Mouse (Mus musculus) G1E (cell line): Measurements from ENCODE around the gene Cdh22. TPM values are rescaled to one million over a fixed set of nuclear protein-coding genes. Genes with fewer than 3 reads are reported as not detected.

Experiments used
- ATAC-seq: 2 replicates; pipeline ENCODE4 v1.8.0; 2016; ENCODE audit warnings: mild to moderate bottlenecking; ENCODE audit not compliant: insufficient number of reproducible peaks, poor library complexity, low FRiP score, severe bottlenecking; ENCODE audit errors: extremely low read depth
- DNase-seq: peaks from one replicate; pipeline ENCODE4 v3.0.0; 2012; ENCODE audit warnings: low spot score
- H3K27me3 ChIP-seq: 2 replicates; pipeline ENCODE4 v1.6.1; 2012; ENCODE audit warnings: mild to moderate bottlenecking, low read length, inconsistent platforms; ENCODE audit not compliant: insufficient read depth
- H3K36me3 ChIP-seq: replicated peaks from 2 replicates; pipeline ENCODE3; 2012; ENCODE audit warnings: mild to moderate bottlenecking, inconsistent platforms
- H3K4me1 ChIP-seq: 2 replicates; pipeline ENCODE4 v1.6.1; 2012; ENCODE audit warnings: low read depth, low read length, inconsistent platforms, mixed read lengths; ENCODE audit not compliant: insufficient read depth
- H3K4me3 ChIP-seq: 2 replicates; pipeline ENCODE4 v1.5.1; 2012; ENCODE audit warnings: low read depth, mild to moderate bottlenecking, inconsistent platforms, low read length, moderate library complexity, mixed read lengths
- H3K9me3 ChIP-seq: replicated peaks from 2 replicates; pipeline ENCODE4 v1.6.1; 2012; ENCODE audit warnings: inconsistent platforms
- CTCF ChIP-seq: IDR thresholded peaks from 2 replicates; pipeline ENCODE4 v1.5.1; 2012; ENCODE audit warnings: low read depth, low read length, inconsistent platforms, mixed read lengths
- GATA1 ChIP-seq: IDR thresholded peaks from 2 replicates; pipeline ENCODE4 v1.6.1; 2012; ENCODE audit warnings: borderline replicate concordance, low read length, inconsistent platforms, mixed read lengths
- GATA2 ChIP-seq: IDR thresholded peaks from 2 replicates; pipeline ENCODE4 v1.6.1; 2012; ENCODE audit warnings: low read depth, low read length, inconsistent platforms, borderline replicate concordance
- POLR2AphosphoS5 ChIP-seq: IDR thresholded peaks from 2 replicates; pipeline ENCODE4 v1.6.1; 2012; ENCODE audit warnings: low read depth, low read length, inconsistent platforms; ENCODE audit not compliant: insufficient replicate concordance
- TAL1 ChIP-seq: conservative IDR thresholded peaks from 2 replicates; pipeline ENCODE4 v1.6.1; 2012; ENCODE audit warnings: low read depth, low read length, inconsistent platforms, mixed read lengths
- polyA plus RNA-seq: library from polyadenylated mRNA; stranded (reverse); fragments of >175 nt; gene quantifications from 2 replicates; pipeline ENCODE4 v1.2.3, GENCODE M21; 2012
- total RNA-seq, 2 experiments: library from RNA; stranded (forward) in 1 of 2; stranded (reverse) in 1 of 2; fragments of 200-1000 nt in 1 of 2; fragments of >200 nt in 1 of 2; fragmentation: Nextera tagmentation in 1 of 2; gene quantifications; 2 replicates each; pipeline ENCODE4 v1.2.3; 2014 to 2017

The Cdh22 gene
- total and polyA plus RNA-seq, 3 experiments, result 0.05 TPM; not detected in 2

DNA sequence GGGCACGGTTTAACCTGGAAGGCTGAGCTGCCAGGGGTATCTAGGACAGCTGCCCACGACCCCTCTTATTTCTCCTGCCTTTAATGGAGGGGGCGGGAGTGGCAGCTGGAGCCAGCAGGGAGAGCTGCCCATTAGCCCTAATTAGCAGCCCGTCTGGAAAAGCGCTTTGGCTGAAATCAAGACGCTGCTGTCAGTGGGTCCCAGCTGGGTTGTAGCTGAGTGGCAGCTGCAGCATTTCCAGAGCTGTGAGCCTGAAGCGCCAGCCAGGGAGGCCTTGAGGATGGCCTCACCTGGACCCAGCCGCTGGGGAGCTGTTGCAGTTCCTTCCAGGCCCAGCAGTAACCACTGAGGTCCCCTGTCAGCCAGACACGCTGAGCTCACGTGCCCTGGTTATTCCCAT, 138.3 kb downstream of the Cdh22 start:
- DNase-seq, result no peak
- TF ChIP-seq TAL1 (no peak), GATA2 (no peak), CTCF (no peak), GATA1 (no peak), POLR2AphosphoS5 (no peak)
- no peaks in the 10 kb centered on the region for H3K36me3 ChIP-seq
- ATAC-seq, result no peak
- H3K4me1 ChIP-seq, result no peaks in the 10 kb centered on the region
- no peak overlapping the region for H3K4me3 ChIP-seq
- H3K27me3 ChIP-seq, result no peaks in the 10 kb centered on the region; the same call in 1 of the 2 replicates
- H3K9me3 ChIP-seq, result no peaks in the 10 kb centered on the region

DNA sequence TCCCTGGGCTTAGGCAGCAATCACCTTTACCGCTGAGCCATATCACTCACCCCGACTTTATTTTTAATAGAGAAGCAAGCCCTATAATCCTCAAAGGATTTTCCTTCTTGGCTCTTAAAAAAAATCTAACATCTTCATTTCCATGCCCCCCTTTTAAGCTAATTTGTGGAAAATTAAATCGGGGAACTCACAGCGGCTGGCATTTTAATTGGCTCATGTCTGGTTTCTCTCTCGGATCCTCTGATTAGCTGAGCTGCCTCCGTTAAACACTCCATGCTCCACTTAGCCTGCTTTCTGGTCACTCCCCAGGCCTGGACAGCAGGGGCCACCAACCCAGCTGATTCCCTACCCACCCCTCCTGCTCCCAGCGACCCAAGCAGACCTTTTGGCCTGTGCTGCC, 142.3 kb downstream of the Cdh22 start:
- no peaks in the 10 kb centered on the region; the same call in 1 of the 2 replicates for H3K27me3 ChIP-seq
- no peak for TF ChIP-seq GATA1
- TF ChIP-seq TAL1, result no peak
- TF ChIP-seq POLR2AphosphoS5, result no peak
- no peak for TF ChIP-seq CTCF
- no peak for TF ChIP-seq GATA2
- DNase-seq, result no peak

DNA sequence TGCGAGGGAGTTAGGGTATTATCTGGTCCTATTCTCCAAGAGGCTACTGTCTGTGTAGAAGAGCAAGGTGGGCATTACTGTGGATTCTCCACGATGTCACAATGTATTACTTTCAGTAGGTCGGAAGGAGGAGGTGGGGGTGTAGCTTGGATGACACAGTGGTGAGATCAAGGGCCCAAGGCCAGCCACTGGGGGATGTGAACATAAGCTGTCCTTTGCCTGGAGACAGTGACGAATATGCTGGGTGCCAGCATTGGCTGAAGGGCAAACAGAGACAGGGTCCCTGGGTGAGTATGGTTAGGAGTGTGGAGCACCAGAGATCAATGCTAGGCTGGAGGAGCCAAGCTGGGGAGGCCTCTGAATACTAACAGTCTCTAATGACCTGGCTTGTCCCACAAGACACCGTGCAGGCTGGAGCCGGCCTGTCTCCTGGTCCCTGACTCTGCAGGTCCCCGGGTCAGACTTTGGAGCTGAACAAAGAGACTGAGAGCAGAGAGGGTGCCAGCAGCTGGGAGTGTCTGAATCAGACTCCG, 143.2 kb downstream of the Cdh22 start:
- ATAC-seq (no peak), DNase-seq (no peak)
- TF ChIP-seq CTCF (no peak), GATA2 (no peak), TAL1 (no peak), GATA1 (no peak), POLR2AphosphoS5 (no peak)
- H3K27me3 ChIP-seq, result no peaks in the 10 kb centered on the region; the same call in 1 of the 2 replicates
- H3K9me3 ChIP-seq, result peaks cover 11% of the 10 kb centered on the region
- no peak overlapping the region for H3K4me3 ChIP-seq
- H3K36me3 ChIP-seq, result no peaks in the 10 kb centered on the region
- H3K4me1 ChIP-seq, result no peaks in the 10 kb centered on the region

More for the DNA sequence above, 142.3 kb downstream of the Cdh22 start:
- Histone ChIP-seq H3K9me3 (peaks cover 11% of the 10 kb centered on the region), H3K4me1 (no peaks in the 10 kb centered on the region), H3K4me3 (no peak overlapping the region), H3K36me3 (no peaks in the 10 kb centered on the region)
- no peak for ATAC-seq

DNA sequence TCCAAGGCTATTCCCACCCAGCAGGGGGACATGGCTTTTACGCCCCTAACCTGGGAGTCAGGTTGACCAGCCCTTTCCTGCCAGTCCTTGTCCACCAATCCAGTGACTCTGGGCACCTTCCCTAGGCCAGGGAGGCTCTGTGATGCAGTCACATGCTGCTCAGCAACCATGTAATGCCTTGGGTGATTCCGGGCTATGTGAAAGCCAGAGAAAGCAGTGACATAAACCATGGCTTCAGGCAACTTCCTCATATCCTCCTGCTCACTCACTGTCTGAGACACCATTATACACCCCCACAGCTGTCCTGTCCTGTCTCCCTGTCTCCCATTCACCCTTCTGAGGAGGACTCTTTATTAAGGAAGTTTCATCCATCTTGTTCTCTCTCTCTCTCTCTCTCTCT, 144.0 kb downstream of the Cdh22 start, which contains the start of gene 1700025C18Rik:
Gene 1700025C18Rik (minus strand): TSS at position 101 of the 400 bp plus-strand sequence.
- H3K4me3 ChIP-seq, result no peak within 1 kb of the TSS
- peaks cover 11% of the 10 kb centered on the region for H3K9me3 ChIP-seq
- ATAC-seq, result no peak
- no peak for DNase-seq
- H3K4me1 ChIP-seq, result no peaks in the 10 kb centered on the region
- TF ChIP-seq GATA1 (no peak), CTCF (no peak)
- no peaks in the 10 kb centered on the region for H3K27me3 ChIP-seq
- no peaks in the 10 kb centered on the region for H3K36me3 ChIP-seq

DNA sequence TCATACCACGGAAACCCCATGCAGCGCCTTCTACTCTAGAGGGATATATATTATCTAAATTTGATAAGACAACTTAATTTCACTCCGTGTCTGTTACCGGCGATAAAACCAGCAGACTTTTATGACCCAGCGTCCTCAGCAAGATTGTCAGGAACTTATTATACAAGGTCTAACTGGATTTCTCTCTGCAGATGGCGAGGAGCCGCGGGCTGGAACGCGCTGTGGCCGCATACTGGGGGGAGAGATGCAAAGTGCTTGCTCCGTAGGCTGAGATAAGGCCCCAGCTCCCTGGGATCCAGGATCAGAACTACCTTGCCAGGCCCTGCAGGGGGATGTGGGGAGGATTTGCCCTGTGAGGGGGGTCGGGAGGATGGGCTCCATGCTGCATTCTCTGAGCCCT, 145.2 kb downstream of the Cdh22 start:
- DNase-seq (no peak), ATAC-seq (no peak)
- Histone ChIP-seq H3K4me3 (no peak overlapping the region), H3K27me3 (no peaks in the 10 kb centered on the region), H3K36me3 (no peaks in the 10 kb centered on the region), H3K4me1 (no peaks in the 10 kb centered on the region), H3K9me3 (peaks cover 11% of the 10 kb centered on the region)
- no peak for TF ChIP-seq CTCF
- no peak for TF ChIP-seq TAL1
- no peak for TF ChIP-seq GATA1
- TF ChIP-seq POLR2AphosphoS5, result no peak
- no peak for TF ChIP-seq GATA2

DNA sequence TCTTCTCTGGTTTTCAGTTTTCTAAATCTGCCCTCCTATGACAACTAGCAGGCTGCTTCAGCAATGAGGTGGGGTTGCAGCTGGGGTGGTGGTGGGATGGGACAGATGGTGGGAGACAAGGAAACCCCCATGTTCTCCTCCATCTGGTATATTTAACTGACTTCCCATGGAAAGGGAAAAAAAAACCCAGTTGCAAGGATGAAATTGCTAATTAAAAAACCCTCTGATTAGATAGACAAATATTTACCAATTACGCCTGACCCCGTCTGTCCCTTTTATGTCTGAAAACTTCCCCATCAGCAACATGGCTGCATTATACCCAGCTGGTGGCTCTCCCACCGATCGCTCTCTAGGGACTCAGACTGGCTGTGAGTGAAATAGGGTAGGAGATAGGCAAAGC, 148.0 kb downstream of the Cdh22 start:
- Histone ChIP-seq H3K36me3 (no peaks in the 10 kb centered on the region), H3K9me3 (peaks cover 11% of the 10 kb centered on the region), H3K4me3 (no peak overlapping the region), H3K4me1 (no peaks in the 10 kb centered on the region), H3K27me3 (no peaks in the 10 kb centered on the region)
- no peak for TF ChIP-seq GATA1
- TF ChIP-seq POLR2AphosphoS5, result no peak
- no peak for TF ChIP-seq CTCF
- no peak for TF ChIP-seq GATA2
- ATAC-seq, result no peak
- no peak for DNase-seq

DNA sequence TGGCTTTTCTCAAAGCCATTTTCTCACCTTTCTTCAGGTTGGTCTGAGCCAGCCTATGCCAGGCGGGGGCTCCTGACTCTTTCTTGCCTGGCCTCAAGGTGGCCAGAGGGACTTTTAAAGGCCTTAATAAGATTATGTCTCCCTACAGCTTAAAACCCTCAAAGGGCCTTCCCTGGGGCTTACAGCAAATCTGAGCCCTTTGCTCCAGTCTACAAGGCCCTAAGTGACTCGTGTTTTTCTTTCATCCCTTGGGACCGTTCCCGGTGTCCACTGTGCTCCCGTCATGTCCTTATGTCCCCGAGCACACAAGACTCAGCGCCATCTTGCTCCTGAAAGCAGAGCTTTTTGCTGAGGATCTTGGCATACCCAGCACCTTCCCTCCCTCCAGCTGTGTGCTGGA, 153.4 kb downstream of the Cdh22 start:
- no peak for ATAC-seq
- Histone ChIP-seq H3K9me3 (no peaks in the 10 kb centered on the region), H3K36me3 (no peaks in the 10 kb centered on the region), H3K27me3 (no peaks in the 10 kb centered on the region), H3K4me1 (no peaks in the 10 kb centered on the region), H3K4me3 (no peak overlapping the region)
- DNase-seq, result no peak
- TF ChIP-seq POLR2AphosphoS5 (no peak), TAL1 (no peak), GATA2 (no peak), GATA1 (no peak), CTCF (no peak)
